Mouse (Mus musculus): ENCODE measurements at regions not wholly inside any gene's neighbourhood (a gene's known extent, or its start where the extent isn't known, plus 50 kb on each side); places are given as distances from the start of the nearest gene placed in this dataset.

DNA sequence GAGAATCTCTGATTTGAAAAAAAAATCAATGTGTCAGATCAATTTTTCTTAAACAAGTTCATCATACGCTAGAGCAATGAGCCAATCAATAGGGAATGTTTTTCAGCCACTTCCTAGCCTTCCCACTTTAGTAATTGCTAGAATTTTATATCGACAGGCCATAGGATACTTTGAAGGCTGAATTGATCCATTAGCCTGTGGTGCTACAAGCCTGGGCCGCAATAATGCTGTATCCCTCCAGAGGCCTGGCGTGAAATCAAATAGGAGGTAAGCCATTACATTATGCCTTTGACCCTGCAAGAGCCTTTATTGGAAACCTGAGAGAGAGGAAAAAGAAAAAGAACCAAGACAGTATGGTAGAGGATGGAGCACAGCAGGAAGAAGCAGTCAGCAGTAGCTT, 53.7 kb upstream of the Gm11232 start:
- no peak for DNase-seq (ENCODE audit: low read depth, low spot score)

DNA sequence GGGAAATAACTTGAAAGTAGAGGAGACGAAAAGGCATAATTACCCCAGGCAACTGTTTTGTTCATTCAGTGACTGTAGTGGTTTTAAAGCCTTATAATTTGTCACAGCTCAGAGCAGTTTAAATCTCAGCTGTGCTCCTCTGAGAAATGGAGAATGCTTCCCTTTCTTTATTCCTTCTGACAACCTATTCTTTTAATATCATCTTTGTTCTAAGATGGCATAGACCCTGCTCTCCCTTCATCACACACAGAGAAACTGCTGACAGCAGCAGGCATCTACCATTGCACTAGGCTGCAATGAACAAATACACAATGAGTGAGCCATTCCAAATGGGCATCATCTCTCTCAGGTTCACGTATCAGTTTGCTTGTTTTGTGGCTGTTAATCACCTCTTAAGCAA, 50.5 kb upstream of the Gm11232 start:
- DNase-seq (ENCODE audit: low read depth, low spot score) = no peak

Data from forelimb bud, embryonic 11.5 days (tissue).